Mouse (Mus musculus) kidney, postnatal 25 days (tissue): ENCODE data around the gene Rsph3b.
"Not testable (repeated sequence)": the region's sequence is repeated elsewhere in the genome, so short reads cannot be mapped to it uniquely, and the experiment has no call there.

Experiments used
- DNase-seq, 2 experiments: peaks; one replicate each; pipeline ENCODE4 v3.0.0; 2021; ENCODE audit warnings: mixed read lengths in 2 of 2

Rsph3b gene

GRCm38 (mm10) chr17:6947984-6948768, at the start of gene Rsph3b:
Gene Rsph3b (minus strand): TSS chr17:6948682.
- DNase-seq = peak; percentile 88 to 94

DNA sequence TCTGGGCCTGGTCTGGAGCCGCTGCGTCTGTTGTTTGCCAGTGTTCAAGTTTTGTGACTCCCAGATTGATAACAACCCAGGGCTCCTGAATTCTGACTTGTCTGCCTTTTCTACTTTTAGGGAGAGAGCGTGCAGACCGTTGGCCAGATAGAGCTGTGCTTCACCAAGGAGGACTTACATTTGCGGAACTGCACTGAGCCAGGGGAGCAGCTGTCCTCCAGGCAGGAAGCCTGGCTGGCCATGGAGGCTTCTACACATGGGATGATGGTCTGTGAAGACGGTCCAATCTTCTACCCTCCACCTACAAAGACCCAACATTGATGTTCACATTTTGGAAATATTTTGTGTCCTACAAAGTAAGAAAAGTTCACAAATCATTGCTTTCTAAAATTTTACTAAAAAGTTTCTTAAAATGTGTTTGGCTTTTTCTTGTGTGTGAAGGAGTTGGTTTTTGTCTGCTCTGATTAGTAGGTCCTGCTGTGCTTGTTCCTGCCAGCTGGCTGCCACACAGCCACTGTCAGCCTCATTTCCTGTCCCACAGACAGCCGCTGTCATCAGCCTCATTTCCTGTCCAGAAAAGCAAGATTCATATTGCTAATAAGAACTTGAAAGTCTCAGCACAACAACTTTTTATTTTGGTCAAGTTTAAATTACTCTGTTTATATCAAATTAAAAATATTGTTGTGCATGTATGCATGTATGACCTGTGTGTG, 49.5 kb upstream of the Rsph3b start:
- not testable (repeated sequence) for DNase-seq

DNA sequence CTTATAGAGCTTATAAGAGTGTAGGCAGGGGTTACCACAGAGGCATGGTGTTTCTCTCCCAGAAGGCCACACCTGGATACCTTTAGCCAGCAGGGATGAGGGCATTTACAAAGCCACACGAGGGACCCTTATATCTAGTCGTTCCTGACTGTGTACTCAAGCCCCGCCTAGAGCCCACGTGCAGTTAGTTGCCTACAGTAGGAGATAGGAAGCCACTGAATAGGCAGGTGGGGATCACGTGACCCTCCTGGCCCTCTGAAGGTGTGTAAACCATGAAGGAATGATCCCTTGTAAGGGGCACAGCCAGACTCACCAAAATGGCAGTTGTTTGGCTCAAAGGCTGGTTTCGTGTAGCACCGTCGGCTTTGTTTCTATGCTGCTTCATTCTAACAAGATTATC, 48.3 kb upstream of the Rsph3b start:
- DNase-seq = not testable (repeated sequence)

- not testable (repeated sequence) for DNase-seq
These were observed 47.0 kb upstream of the Rsph3b start for GRCm38 (mm10) chr17:6995504-6995903.

GRCm38 (mm10) chr17:6986118-6986517, 37.6 kb upstream of the Rsph3b start:
- DNase-seq = not testable (repeated sequence)

- DNase-seq = not testable (repeated sequence)
These were observed 31.7 kb upstream of the Rsph3b start for GRCm38 (mm10) chr17:6980144-6980543.

DNA sequence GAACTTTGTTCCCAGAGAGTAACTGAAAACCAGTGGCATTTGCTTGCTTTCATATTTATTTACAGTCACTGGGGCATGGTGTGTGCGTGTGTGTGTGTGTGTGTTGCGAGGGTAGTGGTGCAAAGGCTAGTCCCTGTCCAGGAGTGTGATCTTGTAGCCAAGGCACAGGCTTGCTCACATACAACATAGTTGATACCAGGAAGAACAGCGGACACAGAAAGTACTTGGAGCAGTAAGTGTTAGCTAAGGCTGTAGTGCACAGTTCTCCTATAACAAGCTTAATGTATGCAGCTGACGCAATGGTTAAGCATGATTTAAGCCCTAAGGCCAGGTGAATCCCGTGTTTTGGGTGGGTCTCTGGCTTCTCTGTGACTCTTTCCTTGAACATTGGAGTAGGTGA, 30.9 kb upstream of the Rsph3b start:
- DNase-seq = peak in 1 of 2 experiments; percentile 41

DNA sequence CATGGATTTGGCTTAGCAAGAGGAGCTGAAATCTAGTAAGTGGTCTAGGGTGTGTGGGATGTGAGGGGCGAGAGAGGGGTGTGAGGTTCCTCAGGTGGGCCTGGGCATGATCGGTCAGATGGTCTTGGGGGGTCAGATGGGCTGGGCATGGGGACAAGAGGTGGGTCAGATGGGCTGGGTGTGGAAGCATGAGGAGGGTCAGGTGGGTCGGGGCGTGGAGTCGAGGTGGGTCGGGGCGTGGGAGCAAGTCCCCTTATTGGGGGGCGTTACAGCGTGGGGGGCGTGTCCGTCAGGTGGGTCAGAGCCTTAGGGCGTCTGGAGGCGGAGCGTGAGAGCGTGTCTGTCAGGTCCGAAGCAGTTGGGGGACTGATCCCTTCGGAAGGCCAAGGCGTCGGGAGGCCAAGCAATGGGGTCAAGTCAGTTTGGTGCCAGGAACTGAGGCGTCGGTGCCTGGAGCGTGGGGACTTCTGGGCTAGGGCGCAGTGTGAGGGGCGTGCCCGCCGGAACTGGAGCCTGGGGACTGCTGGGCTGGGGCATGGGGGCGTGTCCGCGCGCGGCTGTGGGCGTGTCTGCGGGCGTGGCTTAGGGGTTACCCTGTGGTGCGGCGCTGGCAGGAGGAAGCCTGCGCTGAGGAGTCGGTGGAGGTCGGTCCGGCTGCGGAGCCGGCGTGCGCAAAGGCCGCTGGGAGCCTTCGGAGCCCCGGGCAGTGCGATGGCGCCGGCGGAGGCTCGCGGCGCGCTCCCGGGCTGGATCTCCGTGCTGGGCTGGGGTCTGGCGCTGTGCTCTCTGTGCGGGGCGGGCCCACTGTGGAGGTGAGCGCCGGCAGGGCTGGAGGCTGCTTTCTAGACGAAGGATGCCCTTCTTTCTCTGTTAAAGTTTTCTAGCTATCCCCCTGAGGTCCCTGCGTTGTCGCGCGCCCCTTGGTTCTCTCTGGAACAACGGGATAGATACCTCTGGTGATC, 30.1 kb upstream of the Rsph3b start, which contains the start of gene Gm49721:
Gene Gm49721, plus strand, starts transcription at position 618 of the 962 bp plus-strand sequence.
- DNase-seq = peak; percentile 72 to 90

GRCm38 (mm10) chr17:6974985-6975384, 26.5 kb upstream of the Rsph3b start:
- DNase-seq = not testable (repeated sequence)

GRCm38 (mm10) chr17:6972836-6973396, 24.4 kb upstream of the Rsph3b start:
- DNase-seq = not testable (repeated sequence)

DNA sequence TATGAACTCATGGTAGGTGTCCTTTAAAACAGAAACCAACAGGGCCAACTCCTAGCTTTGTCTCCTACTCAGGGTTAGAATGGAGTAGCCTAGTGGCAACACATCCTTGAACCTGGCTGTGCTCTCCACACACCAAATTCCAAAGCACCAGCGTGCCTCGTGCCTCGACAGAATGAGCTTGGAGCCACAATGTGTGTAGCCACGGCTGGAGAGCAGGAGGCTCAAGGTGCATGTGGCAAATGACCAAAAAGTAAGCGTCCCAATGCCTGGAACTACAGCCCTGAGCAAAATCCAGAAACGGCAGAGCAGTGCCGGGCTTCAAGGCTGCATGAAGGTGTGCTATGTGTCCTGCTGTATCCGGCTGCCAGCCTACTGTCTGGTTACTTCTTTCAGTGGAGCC, 22.8 kb upstream of the Rsph3b start:
- DNase-seq = peak in 1 of 2 experiments; percentile 59

DNA sequence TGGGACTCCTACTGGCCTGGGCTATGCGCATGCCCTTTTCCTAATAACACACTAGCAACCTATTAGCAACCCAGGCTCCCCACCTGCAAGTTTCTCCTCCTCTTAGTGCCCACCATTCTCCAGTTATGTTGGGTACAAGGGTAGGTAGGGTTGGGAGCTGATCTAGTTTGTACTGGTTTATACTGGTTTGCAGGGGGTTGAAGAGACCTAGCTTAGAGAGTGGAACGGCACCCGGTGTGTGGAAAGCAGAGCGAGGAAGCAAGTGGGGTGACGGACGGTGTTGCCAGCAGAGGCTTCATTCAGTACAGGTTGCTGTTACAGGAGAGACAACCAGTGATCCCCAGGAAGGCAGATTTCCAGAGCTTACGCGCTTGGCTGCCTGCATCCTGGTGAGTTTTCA, 21.9 kb upstream of the Rsph3b start, which contains the start of gene Rnaset2b:
Gene Rnaset2b, plus strand, starts transcription at position 301 of the 400 bp plus-strand sequence.
- DNase-seq = not testable (repeated sequence)

- not testable (repeated sequence) for DNase-seq
These were observed 19.2 kb upstream of the Rsph3b start for GRCm38 (mm10) chr17:6967673-6968072.

DNA sequence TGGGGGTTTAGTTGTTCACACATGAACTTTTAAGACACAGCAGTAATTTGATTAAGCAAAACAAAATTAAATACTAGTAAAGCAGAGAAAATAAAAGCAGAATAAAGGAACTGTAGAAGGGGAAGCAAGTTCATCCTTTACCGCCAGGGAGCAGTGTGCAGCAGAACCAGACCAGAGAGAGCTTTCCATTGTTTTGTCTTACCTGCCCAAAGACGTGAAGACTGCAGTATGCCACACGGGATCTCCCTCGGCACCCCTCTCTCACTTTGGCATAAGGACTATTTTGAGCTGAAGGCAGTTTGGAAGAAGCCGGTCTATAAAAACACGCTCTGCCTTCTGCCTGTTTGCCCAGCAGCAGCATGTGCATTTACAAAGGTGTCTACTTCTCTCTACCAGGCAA, 16.9 kb upstream of the Rsph3b start:
- DNase-seq = peak in 1 of 2 experiments; percentile 50

GRCm38 (mm10) chr17:6962936-6963335, 14.5 kb upstream of the Rsph3b start:
- peak; percentile 33 to 50 for DNase-seq

GRCm38 (mm10) chr17:6962339-6962738, 13.9 kb upstream of the Rsph3b start:
- not testable (repeated sequence) for DNase-seq

DNA sequence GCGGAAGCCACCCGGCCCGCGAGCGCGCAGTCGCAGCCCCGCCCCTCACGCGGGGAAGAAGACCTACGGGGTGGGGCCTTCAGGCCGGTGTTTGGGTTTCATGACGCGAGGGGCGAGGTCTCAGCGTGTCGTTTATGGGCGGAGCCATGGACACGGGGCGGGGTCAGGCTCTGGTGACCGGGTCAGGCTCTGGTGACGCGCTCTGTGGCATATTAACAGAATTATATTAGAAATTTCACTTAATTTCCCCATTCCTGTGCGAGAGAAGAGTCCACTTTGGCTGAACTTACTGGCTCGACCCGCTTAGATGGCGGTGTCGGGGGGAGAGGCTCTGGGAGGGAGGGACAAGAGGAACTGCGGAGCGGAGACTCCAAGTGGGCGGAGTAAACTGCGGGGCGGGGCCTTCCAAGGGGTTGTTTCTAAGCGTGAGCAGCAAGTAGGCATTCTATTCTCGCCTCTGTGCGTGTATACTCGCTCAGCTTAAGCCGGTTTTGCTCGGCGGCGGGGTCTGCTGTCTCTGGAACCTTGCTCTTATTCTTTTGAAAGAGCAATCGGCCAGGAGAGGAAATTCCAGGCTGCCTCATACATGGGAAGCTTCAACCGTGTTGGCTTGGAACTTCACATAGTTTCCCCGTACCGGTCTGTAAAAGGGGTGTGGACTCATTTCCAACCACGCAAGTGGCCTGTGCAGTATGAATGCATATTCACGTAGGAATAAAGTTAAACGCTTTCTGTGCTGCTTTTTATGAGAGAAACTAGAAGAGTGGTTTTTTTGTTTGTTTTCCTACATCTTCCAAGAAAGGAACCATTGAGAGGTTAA, 12.9 kb upstream of the Rsph3b start:
- not testable (repeated sequence) for DNase-seq

GRCm38 (mm10) chr17:6960776-6961175, 12.3 kb upstream of the Rsph3b start, which contains the start of gene Tagap1:
Gene Tagap1 (minus strand): TSS chr17:6961156.
- peak in 1 of 2 experiments; percentile 58 for DNase-seq

- DNase-seq = not testable (repeated sequence)
These were observed 11.9 kb upstream of the Rsph3b start for GRCm38 (mm10) chr17:6960349-6960748.

- DNase-seq = peak; percentile 39 to 50
These were observed 11.2 kb upstream of the Rsph3b start for GRCm38 (mm10) chr17:6959543-6960259.
